Mouse (Mus musculus) thymus, adult 2 months (tissue): Measurements from ENCODE around the gene Ngdn. TPM values are rescaled to one million over a fixed set of nuclear protein-coding genes. Genes with fewer than 3 reads are reported as not detected.
"Not testable (repeated sequence)": the region's sequence is repeated elsewhere in the genome, so short reads cannot be mapped to it uniquely, and the experiment has no call there.

Experiments used
- DNase-seq: peaks from one replicate; pipeline ENCODE4 v3.0.0; 2021
- H3K27ac ChIP-seq: fragments of 200-500 bp; 2 replicates; pipeline ENCODE4 v1.5.1; 2012; ENCODE audit warnings: low read length, control low read depth; ENCODE audit not compliant: control insufficient read depth, insufficient read depth
- H3K27me3 ChIP-seq: fragments of 200-500 bp; 2 replicates; pipeline ENCODE4 v1.6.1; 2012; ENCODE audit warnings: mild to moderate bottlenecking, low read length, moderate library complexity, mixed read lengths; ENCODE audit not compliant: control insufficient read depth, insufficient read depth
- H3K36me3 ChIP-seq: fragments of 200-500 bp; 2 replicates; pipeline ENCODE4 v1.6.1; 2012; ENCODE audit warnings: mild to moderate bottlenecking, low read length, moderate library complexity; ENCODE audit not compliant: control insufficient read depth, insufficient read depth
- H3K4me1 ChIP-seq: fragments of 200-500 bp; replicated peaks from 2 replicates; pipeline ENCODE4 v1.6.1; 2012; ENCODE audit warnings: low read length; ENCODE audit not compliant: control insufficient read depth, insufficient read depth
- H3K4me3 ChIP-seq: fragments of 200-500 bp; 2 replicates; pipeline ENCODE4 v1.5.1; 2012; ENCODE audit warnings: mild to moderate bottlenecking, low read length, control low read depth, moderate library complexity; ENCODE audit not compliant: control insufficient read depth, insufficient read depth
- CTCF ChIP-seq: fragments of 200-500 bp; IDR thresholded peaks from 2 replicates; pipeline ENCODE4 v1.5.1; 2012; ENCODE audit warnings: mild to moderate bottlenecking, control low read depth, low read length, moderate library complexity, borderline replicate concordance; ENCODE audit not compliant: control insufficient read depth, poor library complexity, insufficient read depth; ENCODE audit errors: extremely low read depth
- POLR2A ChIP-seq: fragments of 200-500 bp; IDR thresholded peaks from 2 replicates; pipeline ENCODE4 v1.6.1; 2012; ENCODE audit warnings: mild to moderate bottlenecking, low read length, control low read depth, moderate library complexity; ENCODE audit not compliant: control insufficient read depth, poor library complexity, insufficient read depth; ENCODE audit errors: extremely low read depth
- WGBS: fragments of 180-500 bp; shearing (Covaris S2); methylation state at CpG from one replicate; pipeline ENCODE4 v1.1.7; 2018; 5-methylcytosine and 5-hydroxymethylcytosine counted together
- polyA plus RNA-seq: library from polyadenylated mRNA; depleted of rRNA; stranded (reverse); fragments of >200 nt; gene quantifications from 2 replicates; pipeline ENCODE4 v1.2.3, GENCODE M21; 2012

The Ngdn gene
- polyA plus RNA-seq, 1 experiment: 31.0 TPM

GRCm38 (mm10) chr14:55024236-55024635 is 9.0 kb downstream of the Ngdn start:
- Histone ChIP-seq H3K4me3 (no peak overlapping the region), H3K4me1 (no peaks in the 10 kb centered on the region), H3K36me3 (peaks cover 49% of the 10 kb centered on the region), H3K27me3 (no peaks in the 10 kb centered on the region), H3K27ac (no peak overlapping the region)
- 81% methylated on average over 7 of the region's 7 CpGs for WGBS
- TF ChIP-seq POLR2A (no peak), CTCF (no peak)
- peak; percentile 15 for DNase-seq

- peaks cover 49% of the 10 kb centered on the region for H3K36me3 ChIP-seq
- no peak overlapping the region for H3K27ac ChIP-seq
- H3K4me1 ChIP-seq: no peaks in the 10 kb centered on the region
- H3K27me3 ChIP-seq: no peaks in the 10 kb centered on the region
- WGBS: 66% methylated on average over 5 of the region's 5 CpGs
- peak; percentile 30 for DNase-seq
- TF ChIP-seq POLR2A (no peak), CTCF (no peak)
- H3K4me3 ChIP-seq: no peak overlapping the region
These were observed 10.3 kb downstream of the Ngdn start for GRCm38 (mm10) chr14:55025527-55025926.

GRCm38 (mm10) chr14:55027251-55027650 is 12.0 kb downstream of the Ngdn start:
- no peaks in the 10 kb centered on the region for H3K4me1 ChIP-seq
- no peak for DNase-seq
- no peak overlapping the region for H3K4me3 ChIP-seq
- no peaks in the 10 kb centered on the region for H3K27me3 ChIP-seq
- peaks cover 32% of the 10 kb centered on the region for H3K36me3 ChIP-seq
- H3K27ac ChIP-seq: no peak overlapping the region
- TF ChIP-seq POLR2A: no peak
- WGBS: 72% methylated on average over 5 of the region's 5 CpGs

GRCm38 (mm10) chr14:55027653-55028052 is 12.4 kb downstream of the Ngdn start:
- Histone ChIP-seq H3K36me3 (peaks cover 28% of the 10 kb centered on the region), H3K27me3 (no peaks in the 10 kb centered on the region), H3K27ac (no peak overlapping the region), H3K4me1 (no peaks in the 10 kb centered on the region), H3K4me3 (no peak overlapping the region)
- 79% methylated on average over 6 of the region's 6 CpGs for WGBS
- no peak for TF ChIP-seq POLR2A
- no peak for TF ChIP-seq CTCF
- no peak for DNase-seq

GRCm38 (mm10) chr14:55028333-55028835 is 13.1 kb downstream of the Ngdn start:
- H3K4me1 ChIP-seq: no peaks in the 10 kb centered on the region
- no peak overlapping the region for H3K4me3 ChIP-seq
- H3K27ac ChIP-seq: no peak overlapping the region
- DNase-seq: no peak
- H3K36me3 ChIP-seq: peaks cover 20% of the 10 kb centered on the region
- 88% methylated on average over 5 of the region's 5 CpGs for WGBS
- TF ChIP-seq POLR2A: no peak
- no peak for TF ChIP-seq CTCF
- no peaks in the 10 kb centered on the region for H3K27me3 ChIP-seq

GRCm38 (mm10) chr14:55029034-55029698 is 13.9 kb downstream of the Ngdn start:
- WGBS: 40% methylated on average over 11 of the region's 11 CpGs
- Histone ChIP-seq H3K36me3 (peaks cover 13% of the 10 kb centered on the region), H3K27ac (no peak overlapping the region), H3K27me3 (no peaks in the 10 kb centered on the region), H3K4me3 (no peak overlapping the region), H3K4me1 (no peaks in the 10 kb centered on the region)
- TF ChIP-seq CTCF: peak; percentile 44; the same call in 1 of the 2 replicates
- no peak for TF ChIP-seq POLR2A
- peak; percentile 32 for DNase-seq

GRCm38 (mm10) chr14:55032695-55033225 is 17.5 kb downstream of the Ngdn start:
- H3K4me3 ChIP-seq: no peak overlapping the region
- no peak for TF ChIP-seq POLR2A
- no peak for TF ChIP-seq CTCF
- no peaks in the 10 kb centered on the region for H3K36me3 ChIP-seq
- no peaks in the 10 kb centered on the region for H3K27me3 ChIP-seq
- no peaks in the 10 kb centered on the region for H3K4me1 ChIP-seq
- no peak for DNase-seq
- no peak overlapping the region for H3K27ac ChIP-seq
- 90% methylated on average over 19 of the region's 19 CpGs for WGBS

GRCm38 (mm10) chr14:55043694-55044093 is 28.4 kb downstream of the Ngdn start:
- H3K36me3 ChIP-seq, H3K27me3 ChIP-seq, H3K4me1 ChIP-seq, DNase-seq, H3K4me3 ChIP-seq, H3K27ac ChIP-seq: not testable (repeated sequence)
- WGBS: 89% methylated on average over 1 of the region's 2 CpGs
